Mouse (Mus musculus) midbrain, embryonic 10.5 days (tissue): ENCODE measurements around the gene Pknox1. TPM values are rescaled to one million over a fixed set of nuclear protein-coding genes. Genes with fewer than 3 reads are reported as not detected.
"Not testable (repeated sequence)": the region's sequence is repeated elsewhere in the genome, so short reads cannot be mapped to it uniquely, and the experiment has no call there.

Source experiments
- DNase-seq: peaks from one replicate; pipeline ENCODE4 v3.0.0-alpha.2; 2017; ENCODE audit warnings: low spot score
- H3K27ac ChIP-seq: fragments of 300-500 bp; sonication (generic); replicated peaks from 2 replicates; pipeline ENCODE4 v1.5.1; 2016; ENCODE audit warnings: mild to moderate bottlenecking
- H3K27me3 ChIP-seq: fragments of 300-500 bp; sonication (generic); 2 replicates; pipeline ENCODE4 v1.6.1; 2016; ENCODE audit warnings: low read depth, mild to moderate bottlenecking; ENCODE audit not compliant: poor library complexity, severe bottlenecking
- H3K36me3 ChIP-seq: fragments of 300-500 bp; sonication (generic); 2 replicates; pipeline ENCODE4 v1.6.1; 2016; ENCODE audit warnings: mild to moderate bottlenecking, moderate library complexity
- H3K4me1 ChIP-seq: fragments of 300-500 bp; sonication (generic); 2 replicates; pipeline ENCODE4 v1.6.1; 2016
- H3K4me3 ChIP-seq: fragments of 300-500 bp; sonication (generic); 2 replicates; pipeline ENCODE4 v1.5.1; 2016; ENCODE audit warnings: mild to moderate bottlenecking, moderate library complexity
- H3K9me3 ChIP-seq: fragments of 300-500 bp; sonication (generic); replicated peaks from 2 replicates; pipeline ENCODE4 v1.6.1; 2016; ENCODE audit warnings: mild to moderate bottlenecking
- whole genome bisulfite sequencing: fragments of 180-500 bp; shearing (Covaris S2); methylation state at CpG from one replicate; pipeline ENCODE4 v1.1.7; 2016; 5-methylcytosine and 5-hydroxymethylcytosine counted together
- polyA plus RNA-seq: library from polyadenylated mRNA; unstranded; fragments of >200 nt; fragmentation: Nextera tagmentation; extraction: Ambion mirVana; gene quantifications from 2 replicates; pipeline ENCODE4 v1.2.1, GENCODE M21; 2016

Gene Pknox1
- polyA plus RNA-seq = 17.5 and 18.0 TPM in 2 replicates

GRCm38 (mm10) chr17:31564015-31564857, at the start of gene Pknox1:
Gene Pknox1 (plus strand): TSS chr17:31564734.
- peak; percentile 99 for DNase-seq
- H3K4me3 ChIP-seq = peak within 1 kb of the TSS; percentile 85
- H3K36me3 ChIP-seq = no peaks in the 10 kb centered on the region
- H3K9me3 ChIP-seq = no peaks in the 10 kb centered on the region
- H3K27ac ChIP-seq = peak within 1 kb of the TSS; percentile 98
- H3K27me3 ChIP-seq = no peaks in the 10 kb centered on the region
- under 1% methylated on average over 72 of the region's 72 CpGs for WGBS
- peaks cover 34% of the 10 kb centered on the region for H3K4me1 ChIP-seq

GRCm38 (mm10) chr17:31519344-31519945, 45.1 kb upstream of the Pknox1 start:
- Histone ChIP-seq H3K9me3 (no peaks in the 10 kb centered on the region), H3K4me1 (peaks cover 23% of the 10 kb centered on the region), H3K27ac (peak overlapping the region; percentile 89), H3K4me3 (peak overlapping the region; percentile 85), H3K27me3 (no peaks in the 10 kb centered on the region), H3K36me3 (peaks cover 24% of the 10 kb centered on the region)
- no peak for DNase-seq
- 2% methylated on average over 7 of the region's 7 CpGs for whole genome bisulfite sequencing

- no peaks in the 10 kb centered on the region for H3K27me3 ChIP-seq
- peak within 1 kb of the TSS; percentile 89 for H3K27ac ChIP-seq
- under 1% methylated on average over 45 of the region's 45 CpGs for WGBS
These were observed 44.3 kb upstream of the Pknox1 start, which contains the start of the genes Wdr4 and Ndufv3 for GRCm38 (mm10) chr17:31519946-31520838. Gene Wdr4 (minus strand): TSS chr17:31519980. Gene Ndufv3 (plus strand): TSS chr17:31520115.

GRCm38 (mm10) chr17:31520895-31521294, 43.6 kb upstream of the Pknox1 start:
- H3K4me1 ChIP-seq = peaks cover 23% of the 10 kb centered on the region
- H3K4me3 ChIP-seq = peak overlapping the region; percentile 85
- H3K36me3 ChIP-seq = peaks cover 38% of the 10 kb centered on the region
- H3K9me3 ChIP-seq = no peaks in the 10 kb centered on the region
- WGBS = 19% methylated on average over 3 of the region's 3 CpGs
- no peak overlapping the region for H3K27ac ChIP-seq
- DNase-seq = no peak
- no peaks in the 10 kb centered on the region for H3K27me3 ChIP-seq

More at GRCm38 (mm10) chr17:31519946-31520838, 44.3 kb upstream of the Pknox1 start, which contains the start of the genes Wdr4 and Ndufv3:
- H3K4me3 ChIP-seq = peak within 1 kb of the TSS; percentile 85
- H3K36me3 ChIP-seq = peaks cover 31% of the 10 kb centered on the region
- peaks cover 23% of the 10 kb centered on the region for H3K4me1 ChIP-seq
- H3K9me3 ChIP-seq = no peaks in the 10 kb centered on the region
- DNase-seq = peak; percentile 97

- Histone ChIP-seq H3K4me3 (no peak overlapping the region), H3K36me3 (peaks cover 44% of the 10 kb centered on the region), H3K4me1 (peaks cover 23% of the 10 kb centered on the region), H3K9me3 (no peaks in the 10 kb centered on the region), H3K27me3 (no peaks in the 10 kb centered on the region), H3K27ac (no peak overlapping the region)
- 91% methylated on average over 6 of the region's 6 CpGs for WGBS
- no peak for DNase-seq
These were observed 42.6 kb upstream of the Pknox1 start for GRCm38 (mm10) chr17:31521948-31522347.

- Histone ChIP-seq H3K4me1 (peaks cover 17% of the 10 kb centered on the region), H3K27ac (no peak overlapping the region), H3K4me3 (no peak overlapping the region), H3K36me3 (peaks cover 72% of the 10 kb centered on the region), H3K27me3 (no peaks in the 10 kb centered on the region), H3K9me3 (no peaks in the 10 kb centered on the region)
- 96% methylated on average over 4 of the region's 4 CpGs for WGBS
- no peak for DNase-seq
These were observed 39.4 kb upstream of the Pknox1 start for GRCm38 (mm10) chr17:31525114-31525513.

- WGBS = 100% methylated on average over 3 of the region's 3 CpGs
- no peak for DNase-seq
- Histone ChIP-seq H3K36me3 (peaks cover 74% of the 10 kb centered on the region), H3K27me3 (no peaks in the 10 kb centered on the region), H3K4me3 (no peak overlapping the region), H3K4me1 (peaks cover 11% of the 10 kb centered on the region), H3K9me3 (no peaks in the 10 kb centered on the region), H3K27ac (no peak overlapping the region)
These were observed 38.7 kb upstream of the Pknox1 start for GRCm38 (mm10) chr17:31525816-31526215.

- H3K36me3 ChIP-seq = peaks cover 66% of the 10 kb centered on the region
- peak; percentile 39 for DNase-seq
- WGBS = 26% methylated on average over 15 of the region's 15 CpGs
- H3K27me3 ChIP-seq = no peaks in the 10 kb centered on the region
- no peaks in the 10 kb centered on the region; the same call in 1 of the 2 replicates for H3K4me1 ChIP-seq
- no peak overlapping the region for H3K27ac ChIP-seq
- 0 out of 2 replicates have a peak overlapping the region, but pooled peaks have one; percentile 9 for H3K4me3 ChIP-seq
- H3K9me3 ChIP-seq = no peaks in the 10 kb centered on the region
These were observed 35.2 kb upstream of the Pknox1 start for GRCm38 (mm10) chr17:31529314-31529713.

GRCm38 (mm10) chr17:31531441-31532158, 32.9 kb upstream of the Pknox1 start:
- 91% methylated on average over 14 of the region's 14 CpGs for WGBS
- Histone ChIP-seq H3K4me1 (peaks cover 17% of the 10 kb centered on the region), H3K27me3 (no peaks in the 10 kb centered on the region), H3K4me3 (no peak overlapping the region), H3K9me3 (no peaks in the 10 kb centered on the region), H3K27ac (no peak overlapping the region), H3K36me3 (peaks cover 48% of the 10 kb centered on the region)
- DNase-seq = no peak

GRCm38 (mm10) chr17:31532331-31532730, 32.2 kb upstream of the Pknox1 start:
- H3K27ac ChIP-seq, H3K27me3 ChIP-seq, H3K9me3 ChIP-seq, DNase-seq, H3K4me3 ChIP-seq: not testable (repeated sequence)
- 94% methylated on average over 4 of the region's 4 CpGs for WGBS
- Histone ChIP-seq H3K4me1 (peaks cover 17% of the 10 kb centered on the region), H3K36me3 (peaks cover 41% of the 10 kb centered on the region)

GRCm38 (mm10) chr17:31535358-31535757, 29.2 kb upstream of the Pknox1 start:
- no peaks in the 10 kb centered on the region for H3K9me3 ChIP-seq
- peaks cover 17% of the 10 kb centered on the region for H3K36me3 ChIP-seq
- H3K4me1 ChIP-seq = peaks cover 17% of the 10 kb centered on the region
- peak overlapping the region; percentile 85 for H3K27ac ChIP-seq
- no peak overlapping the region for H3K4me3 ChIP-seq
- 80% methylated on average over 4 of the region's 4 CpGs for WGBS
- H3K27me3 ChIP-seq = no peaks in the 10 kb centered on the region
- no peak for DNase-seq
